Mouse (Mus musculus) erythroblast, embryonic 14.5 days (primary cell): Measurements from ENCODE around the gene Olfr305.

Experiments used
- GATA1 ChIP-seq: IDR thresholded peaks from 2 replicates; pipeline ENCODE4 v1.6.1; 2012; ENCODE audit warnings: low read length, inconsistent platforms, mixed read lengths
- TAL1 ChIP-seq: IDR thresholded peaks from 3 replicates; pipeline ENCODE4 v1.6.1; 2012; ENCODE audit warnings: low read length, inconsistent platforms, mixed read lengths

DNA sequence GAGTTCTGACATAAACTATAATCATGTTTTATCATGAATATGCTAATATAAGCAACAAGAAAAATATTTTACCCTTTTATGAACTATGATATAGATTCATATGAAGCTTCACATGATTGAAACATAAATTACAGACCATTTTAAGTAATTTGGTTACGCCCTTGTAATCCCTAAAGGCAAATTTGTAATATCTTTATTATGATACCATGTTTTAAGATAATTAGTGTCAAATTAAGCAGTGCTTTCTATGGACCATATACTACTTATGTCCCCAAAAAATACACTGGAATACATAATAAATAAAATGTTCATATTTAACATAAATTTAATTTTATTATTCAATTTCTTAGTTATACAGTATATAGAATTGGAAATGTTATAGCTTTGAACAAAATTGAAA is at the start of gene Olfr305:
- TF ChIP-seq TAL1: no peak
- no peak for TF ChIP-seq GATA1
